Mouse (Mus musculus) heart, postnatal 0 days (tissue): Measurements from ENCODE around the gene Fam129c.

Experiments used
- CTCF ChIP-seq: IDR thresholded peaks from 2 replicates; pipeline ENCODE4 v1.5.1; 2016; ENCODE audit warnings: antibody characterized with exemption, control low read depth, low read depth
- EP300 ChIP-seq: IDR thresholded peaks from 2 replicates; pipeline ENCODE4 v1.6.1; 2016; ENCODE audit warnings: antibody characterized with exemption, low read depth

DNA sequence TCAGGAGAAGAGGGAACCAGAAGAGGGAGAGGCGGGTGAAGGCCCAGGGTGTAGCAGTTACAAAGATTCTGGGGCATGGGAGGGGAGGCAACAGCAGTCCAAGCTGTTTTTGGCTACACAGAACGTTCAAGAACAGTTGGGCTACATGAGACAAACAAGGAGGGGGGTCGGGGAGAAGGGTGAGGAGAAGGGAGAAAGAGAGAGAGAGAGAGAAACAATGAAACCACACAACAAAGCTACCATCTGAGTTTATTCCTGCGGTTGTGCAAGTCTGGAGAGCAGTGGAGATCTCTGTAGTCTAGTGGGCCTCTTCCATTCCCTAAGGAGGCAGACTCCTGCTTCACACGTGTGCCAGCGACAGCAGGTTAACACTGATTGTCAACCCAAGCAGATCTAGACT, 43.4 kb upstream of the Fam129c start:
- TF ChIP-seq CTCF (no peak), EP300 (no peak)
